Mouse (Mus musculus): Measurements from ENCODE around the gene D10Wsu102e.

DNA sequence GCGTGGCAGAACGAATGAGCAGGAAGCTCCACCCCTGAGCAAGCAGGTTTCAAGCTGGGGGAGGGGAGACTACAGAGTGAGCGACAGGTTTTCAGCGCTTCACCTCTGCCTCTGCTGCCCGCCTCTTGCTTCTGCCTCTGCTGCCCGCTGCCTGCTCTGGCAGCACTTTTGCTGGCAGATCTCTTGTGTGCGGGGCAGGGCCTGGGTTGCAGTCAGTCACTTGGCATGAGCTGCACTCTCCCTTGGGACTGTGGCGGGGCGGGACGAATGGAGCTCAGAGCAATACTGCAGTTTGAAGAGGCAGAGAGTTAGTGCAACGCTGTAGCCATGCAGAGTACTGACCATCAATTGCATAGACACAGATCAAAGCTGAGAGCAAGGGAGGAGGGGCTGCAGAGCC lies 45.0 kb downstream of the D10Wsu102e start:
- TF ChIP-seq POLR2A (IDR thresholded peaks at IDR 0.05; ENCODE audit: extremely low read depth, insufficient read depth, low read length) (no peak), CTCF (IDR thresholded peaks at IDR 0.05; ENCODE audit: low read depth, low read length) (no peak)

All from liver, adult 2 months (tissue).